Mouse (Mus musculus) thymus, adult 2 months (tissue): ENCODE data around the gene Htra3. TPM values are rescaled to one million over a fixed set of nuclear protein-coding genes. Genes with fewer than 3 reads are reported as not detected.

ENCODE experiments used
- DNase-seq: peaks from one replicate; pipeline ENCODE4 v3.0.0; 2021
- H3K27ac ChIP-seq: fragments of 200-500 bp; 2 replicates; pipeline ENCODE4 v1.5.1; 2012; ENCODE audit warnings: low read length, control low read depth; ENCODE audit not compliant: control insufficient read depth, insufficient read depth
- H3K27me3 ChIP-seq: fragments of 200-500 bp; 2 replicates; pipeline ENCODE4 v1.6.1; 2012; ENCODE audit warnings: mild to moderate bottlenecking, low read length, moderate library complexity, mixed read lengths; ENCODE audit not compliant: control insufficient read depth, insufficient read depth
- H3K36me3 ChIP-seq: fragments of 200-500 bp; 2 replicates; pipeline ENCODE4 v1.6.1; 2012; ENCODE audit warnings: mild to moderate bottlenecking, low read length, moderate library complexity; ENCODE audit not compliant: control insufficient read depth, insufficient read depth
- H3K4me1 ChIP-seq: fragments of 200-500 bp; replicated peaks from 2 replicates; pipeline ENCODE4 v1.6.1; 2012; ENCODE audit warnings: low read length; ENCODE audit not compliant: control insufficient read depth, insufficient read depth
- H3K4me3 ChIP-seq: fragments of 200-500 bp; 2 replicates; pipeline ENCODE4 v1.5.1; 2012; ENCODE audit warnings: mild to moderate bottlenecking, low read length, control low read depth, moderate library complexity; ENCODE audit not compliant: control insufficient read depth, insufficient read depth
- CTCF ChIP-seq: fragments of 200-500 bp; IDR thresholded peaks from 2 replicates; pipeline ENCODE4 v1.5.1; 2012; ENCODE audit warnings: mild to moderate bottlenecking, control low read depth, low read length, moderate library complexity, borderline replicate concordance; ENCODE audit not compliant: control insufficient read depth, poor library complexity, insufficient read depth; ENCODE audit errors: extremely low read depth
- POLR2A ChIP-seq: fragments of 200-500 bp; IDR thresholded peaks from 2 replicates; pipeline ENCODE4 v1.6.1; 2012; ENCODE audit warnings: mild to moderate bottlenecking, low read length, control low read depth, moderate library complexity; ENCODE audit not compliant: control insufficient read depth, poor library complexity, insufficient read depth; ENCODE audit errors: extremely low read depth
- WGBS: fragments of 180-500 bp; shearing (Covaris S2); methylation state at CpG from one replicate; pipeline ENCODE4 v1.1.7; 2018; 5-methylcytosine and 5-hydroxymethylcytosine counted together
- polyA plus RNA-seq: library from polyadenylated mRNA; depleted of rRNA; stranded (reverse); fragments of >200 nt; gene quantifications from 2 replicates; pipeline ENCODE4 v1.2.3, GENCODE M21; 2012

Gene Htra3
- polyA plus RNA-seq, 1 experiment, result 37.3 TPM

GRCm38 (mm10) chr5:35626408-35626807 is 53.2 kb downstream of the Htra3 start:
- no peak for TF ChIP-seq CTCF
- no peak for TF ChIP-seq POLR2A
- WGBS, result 95% methylated on average over 2 of the region's 2 CpGs
- no peak overlapping the region for H3K27ac ChIP-seq
- no peaks in the 10 kb centered on the region for H3K27me3 ChIP-seq
- no peaks in the 10 kb centered on the region for H3K4me1 ChIP-seq
- no peak for DNase-seq
- H3K4me3 ChIP-seq, result no peak overlapping the region
- H3K36me3 ChIP-seq, result no peaks in the 10 kb centered on the region

GRCm38 (mm10) chr5:35624751-35625239 is 54.8 kb downstream of the Htra3 start:
- DNase-seq, result no peak
- Histone ChIP-seq H3K27ac (no peak overlapping the region), H3K36me3 (no peaks in the 10 kb centered on the region), H3K4me3 (no peak overlapping the region), H3K27me3 (no peaks in the 10 kb centered on the region), H3K4me1 (no peaks in the 10 kb centered on the region)
- 28% methylated on average over 4 of the region's 4 CpGs for WGBS
- TF ChIP-seq POLR2A (no peak), CTCF (no peak)

GRCm38 (mm10) chr5:35623831-35624230 is 55.8 kb downstream of the Htra3 start:
- H3K27me3 ChIP-seq, result no peaks in the 10 kb centered on the region
- H3K27ac ChIP-seq, result no peak overlapping the region
- no peaks in the 10 kb centered on the region for H3K4me1 ChIP-seq
- H3K36me3 ChIP-seq, result no peaks in the 10 kb centered on the region
- no peak for DNase-seq
- H3K4me3 ChIP-seq, result no peak overlapping the region
- no peak for TF ChIP-seq CTCF
- TF ChIP-seq POLR2A, result no peak

- Histone ChIP-seq H3K4me3 (no peak overlapping the region), H3K4me1 (no peaks in the 10 kb centered on the region), H3K27ac (no peak overlapping the region), H3K27me3 (no peaks in the 10 kb centered on the region), H3K36me3 (no peaks in the 10 kb centered on the region)
- TF ChIP-seq POLR2A (no peak), CTCF (no peak)
- no peak for DNase-seq
- WGBS, result 80% methylated on average over 4 of the region's 4 CpGs
Observed at GRCm38 (mm10) chr5:35621114-35621513, 58.5 kb downstream of the Htra3 start.

GRCm38 (mm10) chr5:35616943-35617342 is 62.6 kb downstream of the Htra3 start:
- Histone ChIP-seq H3K4me1 (no peaks in the 10 kb centered on the region), H3K27me3 (no peaks in the 10 kb centered on the region), H3K4me3 (no peak overlapping the region), H3K36me3 (no peaks in the 10 kb centered on the region), H3K27ac (no peak overlapping the region)
- DNase-seq, result no peak
- 95% methylated on average over 5 of the region's 5 CpGs for WGBS
- TF ChIP-seq POLR2A (no peak), CTCF (no peak)

- TF ChIP-seq CTCF, result no peak
- TF ChIP-seq POLR2A, result no peak
- H3K27me3 ChIP-seq, result no peaks in the 10 kb centered on the region
- no peaks in the 10 kb centered on the region for H3K36me3 ChIP-seq
- no peak overlapping the region for H3K4me3 ChIP-seq
- DNase-seq, result no peak
- 97% methylated on average over 8 of the region's 8 CpGs for WGBS
- no peak overlapping the region for H3K27ac ChIP-seq
- H3K4me1 ChIP-seq, result no peaks in the 10 kb centered on the region
Observed at GRCm38 (mm10) chr5:35612722-35613121, 66.9 kb downstream of the Htra3 start.

- Histone ChIP-seq H3K27me3 (no peaks in the 10 kb centered on the region), H3K4me3 (no peak overlapping the region), H3K4me1 (no peaks in the 10 kb centered on the region), H3K27ac (no peak overlapping the region), H3K36me3 (no peaks in the 10 kb centered on the region)
- WGBS, result 98% methylated on average over 11 of the region's 11 CpGs
- DNase-seq, result no peak
- TF ChIP-seq POLR2A, result no peak
- TF ChIP-seq CTCF, result no peak
Observed at GRCm38 (mm10) chr5:35611900-35612299, 67.7 kb downstream of the Htra3 start.
